Mouse (Mus musculus) ES-E14 (cell line): ENCODE data around the gene Furin.

ENCODE experiments used
- CHD2 ChIP-seq: IDR thresholded peaks from 2 replicates; pipeline ENCODE4 v1.6.1; 2014; ENCODE audit warnings: mild to moderate bottlenecking, low read depth, low read length, inconsistent platforms
- HCFC1 ChIP-seq: IDR thresholded peaks from 2 replicates; pipeline ENCODE4 v1.6.1; 2012; ENCODE audit warnings: low read length, inconsistent platforms, borderline replicate concordance; ENCODE audit not compliant: insufficient read depth
- MAFK ChIP-seq: IDR thresholded peaks from 2 replicates; pipeline ENCODE4 v1.6.1; 2014; ENCODE audit warnings: mild to moderate bottlenecking, low read depth, low read length, inconsistent platforms; ENCODE audit not compliant: insufficient read depth
- ZC3H11A ChIP-seq: IDR thresholded peaks from 2 replicates; pipeline ENCODE4 v1.6.1; 2012; ENCODE audit warnings: low read depth, mild to moderate bottlenecking, inconsistent platforms, low read length, borderline replicate concordance
- ZNF384 ChIP-seq: IDR thresholded peaks from 2 replicates; pipeline ENCODE4 v1.6.1; 2012; ENCODE audit warnings: low read depth, low read length, inconsistent platforms

DNA sequence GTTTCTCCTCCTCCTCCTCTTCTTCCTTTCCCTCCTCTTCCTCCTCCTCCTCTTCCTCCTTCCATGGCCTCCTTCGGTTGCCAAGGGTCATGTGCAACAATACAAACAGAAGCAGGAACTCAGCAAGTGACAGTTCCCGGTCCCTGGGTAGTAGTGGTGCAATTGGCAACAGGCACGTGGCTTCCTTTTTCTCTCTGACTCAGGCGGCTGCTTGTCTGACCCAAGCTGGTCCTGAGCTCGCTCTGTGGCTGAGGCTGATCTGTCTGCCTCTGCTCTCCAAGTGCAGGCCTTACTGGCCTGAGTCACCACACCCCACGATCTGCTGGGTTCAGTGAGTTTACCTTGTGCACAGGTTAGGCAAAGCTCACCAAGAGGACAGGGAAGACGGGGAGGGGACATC is 21.1 kb upstream of the Furin start:
- TF ChIP-seq ZNF384: no peak
- no peak for TF ChIP-seq CHD2
- no peak for TF ChIP-seq MAFK
- TF ChIP-seq ZC3H11A: no peak
- TF ChIP-seq HCFC1: no peak
